Mouse (Mus musculus) embryonic fibroblast, embryonic 13.5 days (primary cell): ENCODE measurements around the gene 3110082J24Rik. TPM values are rescaled to one million over a fixed set of nuclear protein-coding genes. Genes with fewer than 3 reads are reported as not detected.
A peak's percentile ranks its signal among the peaks of the same experiment; 100 is the strongest.

Experiments used
- H3K27ac ChIP-seq: 2 replicates; pipeline ENCODE4 v1.5.1; 2012; ENCODE audit warnings: low read length, control low read depth, inconsistent platforms; ENCODE audit not compliant: insufficient read depth
- H3K4me1 ChIP-seq: 2 replicates; pipeline ENCODE4 v1.6.1; 2011; ENCODE audit warnings: low read length; ENCODE audit not compliant: control insufficient read depth, insufficient read depth
- H3K4me3 ChIP-seq: 2 replicates; pipeline ENCODE4 v1.5.1; 2011; ENCODE audit warnings: mild to moderate bottlenecking, control low read depth, low read length; ENCODE audit not compliant: insufficient read depth
- CTCF ChIP-seq: IDR thresholded peaks from 2 replicates; pipeline ENCODE4 v1.5.1; 2011; ENCODE audit warnings: mild to moderate bottlenecking, control low read depth, low read length, moderate library complexity, borderline replicate concordance; ENCODE audit not compliant: insufficient read depth
- POLR2A ChIP-seq: IDR thresholded peaks from 2 replicates; pipeline ENCODE4 v1.6.1; 2011; ENCODE audit warnings: low read depth, mild to moderate bottlenecking, control low read depth, low read length, moderate library complexity
- polyA plus RNA-seq: library from polyadenylated mRNA; stranded (reverse); fragments of >200 nt; gene quantifications from 2 replicates; pipeline ENCODE4 v1.2.4, GENCODE M21; 2011; ENCODE audit warnings: low read depth; ENCODE audit not compliant: missing spikeins, insufficient read length

Gene 3110082J24Rik
- polyA plus RNA-seq = not detected in 2 replicates

DNA sequence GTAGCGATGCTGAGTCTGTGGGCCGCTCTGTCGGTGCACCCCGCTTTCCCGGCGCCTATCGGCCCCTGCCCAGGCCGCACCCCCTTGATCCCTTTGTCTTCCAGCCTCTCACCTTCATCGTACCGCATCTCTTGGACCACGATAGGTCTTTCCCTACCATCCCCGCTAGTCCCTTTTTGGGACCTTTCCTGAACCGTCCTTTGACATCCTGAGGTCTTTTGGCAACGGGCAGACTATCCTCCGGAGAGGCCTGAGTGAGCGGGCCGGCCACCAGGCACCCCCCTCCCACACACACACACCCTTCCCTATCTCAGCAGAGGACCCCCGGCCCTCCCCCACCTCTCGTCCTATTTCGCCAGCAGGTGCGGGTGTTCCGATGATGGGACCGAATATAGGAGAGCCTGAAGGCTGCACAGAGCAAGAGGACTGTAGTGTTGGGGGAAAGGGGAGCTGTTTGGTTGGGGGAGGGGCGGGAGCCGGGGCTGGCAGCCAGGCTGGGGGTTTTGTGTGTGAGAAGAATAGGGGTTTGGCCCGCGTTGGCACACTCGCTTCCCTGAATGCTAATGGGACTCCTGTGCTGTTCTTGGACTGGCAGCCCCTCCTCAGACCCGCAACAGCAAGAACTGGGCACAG is at the start of gene 3110082J24Rik:
TSS of gene 3110082J24Rik (minus strand) at position 419 of the 633 bp plus-strand sequence.
- TF ChIP-seq CTCF = no peak
- TF ChIP-seq POLR2A = no peak
- Histone ChIP-seq H3K4me1 (peaks cover 3% of the 10 kb centered on the region; the same call in 1 of the 2 replicates), H3K4me3 (peak within 1 kb of the TSS; percentile 58), H3K27ac (no peak within 1 kb of the TSS)

DNA sequence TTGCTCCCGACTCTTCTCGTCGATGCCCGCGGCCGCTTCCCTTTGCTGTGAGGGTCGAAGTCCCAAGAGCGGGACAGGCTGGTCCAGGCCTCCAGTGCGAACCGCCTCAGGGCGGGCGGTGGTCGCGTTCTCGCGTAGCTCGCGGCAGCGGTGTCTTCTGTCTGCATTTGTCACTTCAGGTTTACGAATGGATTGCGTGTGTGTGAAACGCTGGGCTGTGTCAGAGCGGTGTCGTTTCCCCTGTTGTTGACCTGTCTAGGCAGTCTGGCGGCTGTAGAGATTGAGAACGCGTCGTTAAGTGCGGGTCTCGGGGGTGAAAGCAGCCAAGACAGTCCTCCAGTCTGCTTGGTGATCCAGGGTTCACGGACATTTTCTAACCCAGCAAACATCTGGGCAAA is 49.5 kb upstream of the 3110082J24Rik start:
- H3K4me3 ChIP-seq = peak overlapping the region; percentile 98
- no peaks in the 10 kb centered on the region; the same call in 1 of the 2 replicates for H3K4me1 ChIP-seq
- peak overlapping the region; percentile 15; the same call in 1 of the 2 replicates for H3K27ac ChIP-seq
- no peak for TF ChIP-seq POLR2A
- no peak for TF ChIP-seq CTCF

- Histone ChIP-seq H3K4me1 (no peaks in the 10 kb centered on the region; the same call in 1 of the 2 replicates), H3K27ac (peak within 1 kb of the TSS; percentile 67)
- TF ChIP-seq POLR2A (peak; percentile 91), CTCF (no peak)
Measured at GRCm38 (mm10) chr5:30154474-30155394, 48.8 kb upstream of the 3110082J24Rik start, which contains the start of the genes Hadha and Hadhb. Gene Hadha, minus strand, starts transcription at chr5:30155162. Gene Hadhb, plus strand, starts transcription at chr5:30155248.

GRCm38 (mm10) chr5:30154013-30154412 is 48.1 kb upstream of the 3110082J24Rik start:
- no peak overlapping the region for H3K27ac ChIP-seq
- no peak for TF ChIP-seq POLR2A
- no peak for TF ChIP-seq CTCF
- H3K4me1 ChIP-seq = no peaks in the 10 kb centered on the region; the same call in 1 of the 2 replicates
- peak overlapping the region; percentile 98 for H3K4me3 ChIP-seq

More at GRCm38 (mm10) chr5:30154474-30155394, 48.8 kb upstream of the 3110082J24Rik start, which contains the start of the genes Hadha and Hadhb:
- H3K4me3 ChIP-seq = peak within 1 kb of the TSS; percentile 98

DNA sequence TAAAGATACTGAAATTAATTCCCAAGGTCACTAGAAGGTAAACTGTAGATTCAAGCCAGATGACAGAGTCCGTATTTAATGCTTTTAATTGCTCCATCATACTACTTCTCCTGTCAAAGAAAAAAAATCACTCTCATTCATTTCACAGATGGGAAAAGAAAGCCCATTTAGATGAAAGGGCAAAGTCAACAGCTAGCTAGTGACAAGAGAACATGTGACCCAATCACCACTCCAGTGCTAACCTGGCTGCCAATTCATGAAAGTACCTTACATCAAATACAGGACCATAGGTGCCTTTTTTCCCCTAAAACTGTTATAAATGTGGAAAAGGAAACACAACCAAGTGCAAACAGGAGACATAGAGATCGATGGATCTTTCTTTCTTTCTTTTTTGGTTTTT is 47.3 kb upstream of the 3110082J24Rik start:
- H3K4me1 ChIP-seq = no peaks in the 10 kb centered on the region; the same call in 1 of the 2 replicates
- no peak overlapping the region for H3K4me3 ChIP-seq
- H3K27ac ChIP-seq = no peak overlapping the region
- TF ChIP-seq CTCF (no peak), POLR2A (no peak)

DNA sequence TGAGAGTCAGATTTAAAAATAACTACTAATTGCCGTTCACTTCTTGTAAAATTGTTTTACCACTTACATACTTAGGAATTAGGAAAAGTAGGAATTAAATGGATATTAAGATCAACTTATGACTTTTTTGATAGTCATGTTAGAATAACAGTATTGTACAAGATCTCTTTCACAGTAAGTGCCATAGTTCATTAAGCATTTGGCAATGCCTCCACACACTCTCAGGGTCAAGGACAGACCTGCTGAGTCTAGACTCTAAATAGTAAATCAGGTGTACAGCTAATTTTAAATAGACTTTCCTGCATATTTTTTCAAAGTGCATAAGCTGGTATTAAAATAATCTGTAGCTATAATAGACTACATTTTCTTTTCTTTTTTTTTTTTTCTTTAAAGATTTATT is 46.5 kb upstream of the 3110082J24Rik start:
- Histone ChIP-seq H3K4me1 (no peaks in the 10 kb centered on the region; the same call in 1 of the 2 replicates), H3K27ac (no peak overlapping the region), H3K4me3 (no peak overlapping the region)
- TF ChIP-seq POLR2A = no peak
- TF ChIP-seq CTCF = no peak

DNA sequence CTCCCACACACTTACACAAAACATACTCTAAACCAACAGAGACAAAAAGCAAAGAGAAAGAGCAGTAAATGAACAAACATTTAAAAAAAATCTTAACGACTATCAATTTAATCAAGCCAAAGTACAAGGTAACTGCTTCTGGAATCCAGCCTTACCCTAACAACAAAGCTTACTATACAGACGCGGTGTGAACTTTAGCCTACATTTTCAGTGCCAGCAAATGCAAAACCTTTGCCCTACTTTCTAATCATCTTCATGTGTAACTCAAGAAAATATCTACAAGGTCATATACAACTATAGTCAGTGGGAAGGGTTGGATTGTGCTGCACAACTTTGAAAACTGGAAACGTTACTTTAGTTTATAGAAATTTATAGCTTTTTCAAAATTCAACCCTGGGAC is 46.1 kb upstream of the 3110082J24Rik start:
- H3K27ac ChIP-seq = no peak overlapping the region
- TF ChIP-seq CTCF (no peak), POLR2A (no peak)
- no peak overlapping the region for H3K4me3 ChIP-seq
- no peaks in the 10 kb centered on the region for H3K4me1 ChIP-seq

DNA sequence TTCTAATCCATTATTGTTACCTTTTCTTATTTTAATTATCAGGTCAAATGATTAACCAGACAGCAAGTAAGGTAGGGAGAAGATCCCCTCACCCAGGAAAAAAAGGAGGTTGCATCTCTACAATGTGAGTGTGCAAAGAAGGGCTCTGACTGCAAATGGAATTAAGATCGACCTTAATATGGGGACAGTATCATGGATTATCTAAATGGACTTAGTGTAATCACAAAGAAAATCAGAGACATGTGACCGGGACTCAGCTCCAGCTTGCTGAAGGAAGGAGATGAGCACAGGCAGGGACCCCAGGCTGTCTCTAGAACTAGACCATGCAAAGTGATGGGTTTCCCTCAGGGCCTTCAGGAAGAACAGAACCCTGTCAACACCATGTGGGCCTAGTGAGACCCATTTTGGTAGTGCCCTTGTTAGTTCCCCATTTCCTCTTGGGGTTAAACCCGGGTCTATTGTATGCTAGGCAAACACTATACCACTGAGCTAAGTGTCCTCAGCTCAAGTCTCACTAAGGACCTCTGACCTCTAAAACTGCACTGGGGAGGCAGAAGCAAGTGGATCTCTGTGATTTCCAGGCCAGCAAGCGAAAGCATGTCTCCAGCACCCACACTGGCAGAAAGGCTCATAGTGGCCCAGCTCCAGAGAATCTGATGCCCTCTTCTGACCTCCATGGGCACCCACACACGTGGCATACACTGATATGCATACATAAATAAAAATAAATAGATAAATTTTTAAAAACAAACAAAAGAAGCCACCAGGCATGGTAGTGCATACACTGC is 42.4 kb upstream of the 3110082J24Rik start:
- Histone ChIP-seq H3K4me1 (no peaks in the 10 kb centered on the region), H3K4me3 (no peak overlapping the region), H3K27ac (no peak overlapping the region)
- TF ChIP-seq CTCF (no peak), POLR2A (no peak)

DNA sequence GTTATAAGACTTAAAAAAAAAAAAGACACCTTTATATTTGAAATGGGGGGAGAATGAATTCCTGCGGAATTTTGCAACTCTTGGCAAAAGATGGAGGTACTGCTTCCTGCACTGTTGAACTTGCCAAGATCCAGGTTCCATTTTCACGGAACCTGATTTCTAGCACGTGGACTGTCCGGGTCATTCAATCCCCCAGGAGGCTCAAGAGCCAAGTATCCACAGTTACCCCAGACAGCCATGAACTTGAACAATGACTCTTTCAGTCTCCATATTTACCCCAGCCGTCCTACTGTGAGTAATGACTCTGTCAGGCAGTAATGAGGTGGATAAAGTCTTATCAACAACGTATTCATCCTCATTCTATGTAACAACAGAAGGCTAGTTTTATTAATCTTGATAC is 40.6 kb upstream of the 3110082J24Rik start:
- no peak for TF ChIP-seq POLR2A
- no peak for TF ChIP-seq CTCF
- H3K27ac ChIP-seq = no peak overlapping the region
- H3K4me1 ChIP-seq = no peaks in the 10 kb centered on the region
- H3K4me3 ChIP-seq = no peak overlapping the region
